Mouse (Mus musculus) T-cell, adult 2 months (primary cell): ENCODE measurements around the gene Glra4.

Experiments
- DNase-seq: peaks from one replicate; pipeline ENCODE4 v3.0.0; 2022; ENCODE audit warnings: low spot score

The Glra4 gene

GRCm38 (mm10) chrX:136780041-136780440, at the start of gene Glra4:
Gene Glra4, minus strand, starts transcription at chrX:136780141.
- DNase-seq = no peak

GRCm38 (mm10) chrX:136828610-136829009, 48.7 kb upstream of the Glra4 start:
- DNase-seq = no peak

DNA sequence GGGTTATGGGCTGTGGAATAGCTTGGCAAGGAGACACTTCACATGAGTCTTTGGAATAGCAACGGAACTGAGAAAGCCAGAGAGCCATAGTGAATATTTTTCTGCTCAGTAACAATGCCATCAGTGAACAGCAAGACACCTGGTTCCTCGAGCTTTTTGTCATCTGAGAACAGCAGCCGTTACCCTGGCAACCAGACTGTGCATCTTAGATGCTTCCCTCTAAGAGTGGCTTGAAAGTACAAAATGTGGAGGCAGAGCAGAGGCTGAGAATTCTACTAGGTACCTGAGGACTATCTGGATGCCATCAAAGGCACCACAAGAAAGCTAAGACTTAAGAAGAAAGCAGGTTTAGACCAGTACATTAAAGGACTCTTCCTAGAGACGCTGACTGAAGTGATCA, 45.1 kb upstream of the Glra4 start:
- no peak for DNase-seq

GRCm38 (mm10) chrX:136822371-136822770, 42.4 kb upstream of the Glra4 start, which contains the start of gene Plp1:
Gene Plp1, plus strand, starts transcription at chrX:136822671.
- DNase-seq = no peak

GRCm38 (mm10) chrX:136820250-136820649, 40.3 kb upstream of the Glra4 start:
- peak; percentile 32 for DNase-seq

GRCm38 (mm10) chrX:136819752-136820151, 39.8 kb upstream of the Glra4 start:
- no peak for DNase-seq

- no peak for DNase-seq
Measured at GRCm38 (mm10) chrX:136797223-136797622, 17.3 kb upstream of the Glra4 start.

DNA sequence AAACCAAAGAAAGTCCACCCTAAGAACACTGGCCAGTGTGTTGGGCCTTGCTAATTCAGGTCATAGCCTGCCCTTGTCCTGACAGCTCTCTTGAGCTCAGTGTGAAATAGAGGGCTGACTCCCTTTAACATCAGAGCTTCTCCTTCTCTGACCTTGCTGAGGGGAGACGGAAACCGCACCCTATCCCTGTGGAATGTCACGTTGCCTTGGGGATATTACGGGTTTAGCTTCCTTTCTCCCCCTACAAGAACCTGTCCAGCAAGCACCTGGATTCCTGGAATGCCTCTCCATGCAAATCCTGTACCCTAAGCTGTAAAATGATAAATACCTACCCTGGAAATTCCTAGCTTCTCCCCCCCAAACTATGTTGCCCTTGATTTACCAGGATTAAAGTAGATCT, 9.5 kb upstream of the Glra4 start:
- no peak for DNase-seq

DNA sequence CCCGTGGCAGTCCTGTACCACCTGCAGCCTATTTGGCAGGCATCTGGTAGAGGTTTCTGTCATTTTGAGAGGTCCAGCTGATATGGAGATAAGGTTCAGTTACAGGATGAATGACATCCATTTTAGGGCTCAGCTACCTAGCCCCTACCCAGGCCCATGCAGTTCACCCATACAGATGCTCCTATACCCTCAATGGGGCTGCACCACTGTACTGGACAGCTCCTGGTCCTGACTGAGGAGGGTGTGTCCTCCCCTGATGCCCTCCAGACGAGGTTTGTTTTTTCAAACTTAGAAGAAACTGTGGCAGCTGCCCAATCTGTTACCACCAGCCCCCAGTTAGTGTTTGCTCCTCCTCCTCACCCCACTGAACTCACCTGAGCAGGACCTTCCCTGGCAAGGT, 679 bp downstream of the Glra4 start:
- no peak for DNase-seq

GRCm38 (mm10) chrX:136778046-136778445, 1.9 kb downstream of the Glra4 start:
- DNase-seq = no peak

GRCm38 (mm10) chrX:136773035-136773434, 6.9 kb downstream of the Glra4 start:
- DNase-seq = no peak

- peak; percentile 4 for DNase-seq
Measured at GRCm38 (mm10) chrX:136761103-136762074, 18.6 kb downstream of the Glra4 start.

GRCm38 (mm10) chrX:136755464-136755863, 24.5 kb downstream of the Glra4 start:
- DNase-seq = no peak

DNA sequence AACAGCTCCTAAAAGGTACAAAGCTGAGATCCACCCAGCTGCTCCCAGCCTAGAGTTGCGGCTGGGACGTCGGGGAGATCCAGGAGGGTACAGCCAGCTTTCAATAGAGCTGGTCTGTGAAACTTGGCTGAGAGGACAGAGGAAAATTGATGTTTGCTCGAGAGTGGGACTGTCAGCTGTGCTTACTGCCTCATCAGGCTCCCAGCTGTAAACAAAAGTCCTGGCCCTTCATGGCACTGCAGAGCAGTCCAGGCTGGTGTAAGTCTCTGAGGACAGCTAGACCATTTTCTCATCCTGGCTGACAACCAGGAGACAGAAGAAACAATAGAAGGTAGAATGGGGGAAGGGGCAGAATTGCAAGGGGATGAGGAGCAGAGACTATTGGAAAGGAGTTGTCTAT, 30.6 kb downstream of the Glra4 start:
- DNase-seq = no peak

GRCm38 (mm10) chrX:136744663-136745062, 35.3 kb downstream of the Glra4 start:
- DNase-seq = no peak

GRCm38 (mm10) chrX:136743459-136743858, 36.5 kb downstream of the Glra4 start, which contains the start of gene Morf4l2:
Gene Morf4l2, minus strand, starts transcription at chrX:136743690.
- DNase-seq = no peak

DNA sequence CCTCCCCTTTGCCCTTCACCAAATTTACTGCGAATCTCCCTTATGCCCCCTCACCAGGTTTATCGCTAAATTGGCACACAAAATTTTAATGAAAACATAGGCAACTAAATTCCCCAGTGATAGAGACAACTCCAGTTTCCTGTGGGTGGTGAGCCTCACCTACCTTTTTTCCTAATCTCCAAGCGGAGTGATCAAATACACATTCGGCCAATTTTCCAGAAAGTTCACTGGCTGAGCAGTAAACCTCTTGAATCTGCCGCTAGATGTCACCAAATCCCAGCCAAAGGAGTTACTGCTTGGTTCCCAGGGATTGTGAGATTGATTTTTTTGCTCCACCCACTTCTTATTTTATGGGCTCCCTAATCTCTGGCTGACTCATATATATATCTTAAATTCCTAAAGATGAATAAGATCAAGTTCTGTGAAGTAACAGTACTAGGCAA, 37.3 kb downstream of the Glra4 start:
- peak; percentile 43 for DNase-seq

- DNase-seq = no peak
Measured at GRCm38 (mm10) chrX:136742241-136742640, 37.7 kb downstream of the Glra4 start.

DNA sequence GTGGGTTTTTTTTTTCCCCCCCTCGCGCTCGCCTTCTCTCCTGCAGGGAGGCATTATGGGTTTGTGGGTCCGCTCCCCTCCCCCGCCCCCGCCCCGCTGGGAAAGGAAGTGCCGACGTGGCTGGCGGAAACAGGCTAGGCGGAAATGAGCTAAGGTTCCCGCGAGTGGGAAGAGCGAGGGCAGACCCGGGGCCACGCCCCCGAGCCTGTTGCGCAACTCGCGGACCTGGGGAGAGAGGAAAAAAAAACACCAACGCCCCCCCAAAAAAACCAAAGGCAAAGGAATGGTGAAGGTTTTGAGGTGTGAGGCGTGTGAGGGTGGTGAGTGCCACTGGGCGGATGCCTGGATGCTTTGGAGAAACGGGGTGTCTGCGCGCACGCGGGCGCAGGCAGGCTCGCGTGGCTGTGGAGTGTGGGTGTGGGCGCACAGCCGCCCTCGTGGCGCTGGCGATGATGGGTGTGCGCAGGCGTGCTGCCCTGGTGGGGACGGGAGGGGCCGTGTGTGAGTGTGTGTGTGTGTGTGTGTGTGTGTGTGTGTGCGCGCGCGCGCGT, 38.2 kb downstream of the Glra4 start:
- peak; percentile 87 for DNase-seq

- peak; percentile 96 for DNase-seq
Measured at GRCm38 (mm10) chrX:136740791-136741650, 38.9 kb downstream of the Glra4 start.

DNA sequence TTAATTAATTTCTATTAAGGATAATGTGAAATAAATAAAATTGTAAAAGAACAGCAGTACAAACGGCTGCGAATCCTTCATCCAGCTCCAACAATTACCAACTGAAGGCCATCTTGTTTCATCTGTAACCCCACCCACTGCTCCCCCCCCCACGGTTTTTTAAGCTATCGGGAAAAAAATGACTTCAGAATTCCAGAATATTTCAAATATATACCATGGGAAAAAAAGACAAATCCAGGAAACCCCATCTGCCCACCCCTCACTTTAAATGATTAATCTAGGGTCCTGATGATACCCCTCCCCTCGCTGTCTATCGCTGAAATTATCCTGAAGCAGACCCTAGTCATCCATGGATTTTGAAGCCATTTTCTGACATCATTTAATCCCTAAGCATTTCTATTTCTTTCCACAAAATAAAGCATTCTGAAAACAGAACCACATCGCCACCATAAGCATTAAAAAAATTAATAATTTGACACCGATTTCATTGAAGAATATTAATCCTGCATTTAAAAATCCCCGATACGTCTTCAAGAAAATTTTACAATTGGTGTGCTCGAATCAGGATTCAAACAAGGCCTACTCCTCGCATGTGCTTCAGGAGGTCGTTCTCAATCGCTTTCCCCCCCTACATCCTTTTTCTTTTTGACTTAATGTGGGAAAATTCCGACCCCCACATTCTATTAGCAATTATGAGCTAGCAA, 39.7 kb downstream of the Glra4 start:
- no peak for DNase-seq

GRCm38 (mm10) chrX:136732016-136732415, 47.9 kb downstream of the Glra4 start:
- no peak for DNase-seq
